Mouse (Mus musculus): ENCODE data around the gene Ccdc173.

DNA sequence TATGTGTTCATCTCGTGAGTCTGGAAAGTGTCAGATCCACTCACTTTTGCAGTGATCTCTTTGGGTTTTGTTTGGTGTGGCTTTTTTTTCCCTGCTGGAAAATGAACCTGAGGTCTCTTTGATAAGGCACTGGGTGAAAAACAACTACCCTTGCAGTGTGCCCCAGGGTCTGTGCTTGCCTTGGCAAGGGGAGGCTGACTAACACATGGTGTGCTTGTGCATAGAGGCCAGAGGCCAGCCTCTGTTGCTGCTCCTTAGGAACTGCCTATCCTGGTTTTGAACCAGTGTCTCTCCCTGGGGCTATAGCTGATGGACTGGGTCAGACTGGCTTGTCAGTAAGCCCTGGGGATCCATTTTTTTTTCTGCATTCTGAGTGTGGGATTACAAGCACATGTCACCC, 30.8 kb upstream of the Ccdc173 start:
- TF ChIP-seq CTCF (IDR thresholded peaks at IDR 0.05; ENCODE audit: control insufficient read depth, insufficient read depth, insufficient replicate concordance, low read depth, low read length) (no peak), POLR2A (IDR thresholded peaks at IDR 0.05; ENCODE audit: control insufficient read depth, low read depth, low read length) (no peak)
